Mouse (Mus musculus) heart, embryonic 11.5 days (tissue): ENCODE measurements at regions not wholly inside any gene's neighbourhood (a gene's known extent, or its start where the extent isn't known, plus 50 kb on each side); places are given as distances from the start of the nearest gene placed in this dataset.

Experiments
- ATAC-seq: fragments of 200-750 bp; cut with Nextera tagmentation; replicated peaks from 2 replicates; pipeline ENCODE4 v1.8.0; 2017; ENCODE audit warnings: moderate library complexity; ENCODE audit not compliant: insufficient number of reproducible peaks, low FRiP score, low TSS enrichment
- H3K27ac ChIP-seq: fragments of 300-500 bp; sonication (generic); 2 replicates; pipeline ENCODE4 v1.5.1; 2014; ENCODE audit warnings: mild to moderate bottlenecking, low read depth, low read length
- H3K27me3 ChIP-seq: fragments of 300-500 bp; sonication (generic); 2 replicates; pipeline ENCODE4 v1.6.1; 2014; ENCODE audit warnings: mild to moderate bottlenecking, low read length, mixed read lengths; ENCODE audit not compliant: control insufficient read depth, insufficient read depth
- H3K36me3 ChIP-seq: fragments of 300-500 bp; sonication (generic); 2 replicates; pipeline ENCODE4 v1.6.1; 2014; ENCODE audit warnings: mild to moderate bottlenecking, low read length, moderate library complexity, mixed read lengths; ENCODE audit not compliant: control insufficient read depth, insufficient read depth
- H3K4me1 ChIP-seq: fragments of 300-500 bp; sonication (generic); 2 replicates; pipeline ENCODE4 v1.6.1; 2014; ENCODE audit warnings: low read length; ENCODE audit not compliant: control insufficient read depth, insufficient read depth
- H3K4me2 ChIP-seq: fragments of 300-500 bp; sonication (generic); 2 replicates; pipeline ENCODE4 v1.6.1; 2014; ENCODE audit warnings: mild to moderate bottlenecking, moderate library complexity
- H3K4me3 ChIP-seq: fragments of 300-500 bp; sonication (generic); 2 replicates; pipeline ENCODE4 v1.5.1; 2014; ENCODE audit warnings: low read depth, low read length
- H3K9ac ChIP-seq: fragments of 300-500 bp; sonication (generic); 2 replicates; pipeline ENCODE4 v1.6.1; 2014; ENCODE audit warnings: mild to moderate bottlenecking, low read depth, low read length, moderate library complexity
- H3K9me3 ChIP-seq: fragments of 300-500 bp; sonication (generic); replicated peaks from 2 replicates; pipeline ENCODE4 v1.6.1; 2016; ENCODE audit warnings: low read length; ENCODE audit not compliant: control insufficient read depth
- WGBS: fragments of 180-500 bp; shearing (Covaris S2); extraction: QIAGEN DNeasy Blood & Tissue Kit; methylation state at CpG from one replicate; pipeline ENCODE4 v1.1.7; 2014; ENCODE audit not compliant: insufficient replicate concordance; 5-methylcytosine and 5-hydroxymethylcytosine counted together

DNA sequence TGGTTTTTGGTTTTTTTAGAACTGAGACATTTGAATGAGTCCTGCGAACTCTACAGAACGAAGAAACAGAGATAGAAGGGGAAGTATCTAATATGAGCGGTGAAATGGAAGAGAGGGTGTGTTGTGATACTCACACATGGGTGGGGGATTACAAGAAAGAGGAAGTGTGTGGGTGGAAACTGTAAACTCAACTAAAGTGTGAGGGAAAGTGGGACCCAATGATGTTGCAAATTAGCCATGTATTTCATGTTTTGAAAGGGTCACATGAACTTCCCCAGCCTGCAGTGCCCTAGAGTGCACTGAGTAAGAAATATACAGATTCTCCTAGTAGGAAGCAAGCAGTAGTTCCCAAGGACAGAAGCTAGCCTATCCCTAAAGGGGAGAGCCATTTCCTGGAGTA, 524.3 kb upstream of the Cdh5 start:
- Histone ChIP-seq H3K27ac (no peak overlapping the region), H3K4me3 (no peak overlapping the region), H3K9ac (no peak overlapping the region), H3K27me3 (no peaks in the 10 kb centered on the region), H3K4me1 (no peaks in the 10 kb centered on the region), H3K36me3 (no peaks in the 10 kb centered on the region), H3K9me3 (no peaks in the 10 kb centered on the region), H3K4me2 (no peak overlapping the region)
- ATAC-seq: no peak
- WGBS: 82% methylated on average over 3 of the region's 3 CpGs

DNA sequence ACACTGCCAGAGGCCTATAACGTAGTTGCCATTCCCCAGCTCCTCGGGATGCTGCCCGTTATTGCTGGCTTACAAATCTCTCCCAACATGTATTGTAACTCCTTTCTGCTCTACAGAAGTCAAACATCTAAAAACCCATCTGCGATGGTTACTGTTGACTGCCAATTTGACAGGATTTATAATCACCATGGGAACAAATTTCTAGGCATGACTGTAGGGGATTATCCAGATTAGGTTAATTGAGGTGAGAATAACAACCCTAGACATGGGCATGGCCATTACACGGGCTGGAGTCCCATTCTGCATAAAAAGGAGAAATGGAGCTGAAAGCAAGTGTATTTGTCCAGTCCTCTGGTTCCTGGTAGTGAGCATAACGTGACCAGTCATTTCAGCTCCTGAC, 523.4 kb upstream of the Cdh5 start:
- Histone ChIP-seq H3K9me3 (no peaks in the 10 kb centered on the region), H3K4me1 (no peaks in the 10 kb centered on the region), H3K4me2 (no peak overlapping the region), H3K27ac (no peak overlapping the region), H3K9ac (no peak overlapping the region), H3K36me3 (no peaks in the 10 kb centered on the region), H3K27me3 (no peaks in the 10 kb centered on the region), H3K4me3 (no peak overlapping the region)
- 78% methylated on average over 6 of the region's 6 CpGs for WGBS
- no peak for ATAC-seq

DNA sequence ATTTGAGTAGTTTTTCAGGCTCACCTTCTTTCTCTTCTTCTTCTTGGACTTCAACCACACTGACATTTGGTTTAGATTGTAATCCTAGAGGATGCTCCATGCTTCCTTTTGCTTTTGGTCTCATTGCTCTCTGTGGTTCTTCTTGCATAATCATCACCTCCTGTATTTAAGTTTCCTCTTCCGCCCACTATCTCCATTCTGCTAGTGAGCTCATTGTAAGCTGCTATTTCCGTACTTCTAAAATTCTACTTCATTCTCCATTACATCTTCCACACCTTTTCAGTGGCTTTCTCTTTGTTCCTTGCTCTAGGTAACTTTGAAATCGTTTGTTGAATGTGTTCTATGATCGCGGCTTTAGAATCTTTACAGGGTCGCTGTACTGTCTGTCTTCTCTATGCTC, 493.1 kb upstream of the Cdh5 start:
- Histone ChIP-seq H3K27ac (no peak overlapping the region), H3K36me3 (no peaks in the 10 kb centered on the region), H3K27me3 (no peaks in the 10 kb centered on the region), H3K4me2 (no peak overlapping the region), H3K4me3 (no peak overlapping the region), H3K9ac (no peak overlapping the region), H3K4me1 (no peaks in the 10 kb centered on the region), H3K9me3 (no peaks in the 10 kb centered on the region)
- 81% methylated on average over 6 of the region's 6 CpGs for WGBS
- ATAC-seq: no peak

DNA sequence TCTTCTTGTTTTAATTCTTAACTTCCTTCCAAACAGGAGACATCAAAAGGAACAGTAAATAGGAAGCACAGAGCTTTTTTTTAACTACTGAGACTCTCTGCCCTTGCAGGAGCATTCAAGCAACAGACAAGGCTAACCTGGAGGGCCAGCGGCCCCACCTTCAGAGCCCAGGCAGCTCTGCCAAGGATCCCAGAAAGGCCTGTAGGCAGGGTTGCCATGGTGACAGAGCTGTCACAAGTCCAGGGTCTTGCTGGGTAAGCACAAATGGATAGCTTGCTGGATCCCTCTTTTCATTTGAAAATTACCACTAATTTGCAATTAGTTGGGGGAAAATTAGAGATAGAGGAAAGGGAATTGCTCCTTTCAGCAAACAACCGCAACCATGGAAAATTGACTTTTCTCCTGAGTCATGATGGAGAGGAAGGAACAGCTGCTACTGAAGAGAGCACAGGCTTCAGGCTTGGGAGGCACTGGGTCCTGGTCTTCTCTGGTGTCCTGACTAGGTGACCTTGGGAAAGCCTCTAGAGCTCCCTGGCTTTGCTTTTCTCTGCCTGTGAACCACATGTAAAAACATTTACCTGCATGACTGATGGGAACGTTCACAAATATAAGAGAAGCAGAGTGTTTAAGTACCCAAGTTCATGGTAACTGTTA, 477.5 kb upstream of the Cdh5 start:
- Histone ChIP-seq H3K4me2 (no peak overlapping the region), H3K4me3 (no peak overlapping the region), H3K9me3 (0 out of 2 replicates have a peak, but pooled peaks cover under 1% of the 10 kb centered on the region), H3K4me1 (no peaks in the 10 kb centered on the region), H3K36me3 (no peaks in the 10 kb centered on the region), H3K27me3 (no peaks in the 10 kb centered on the region), H3K9ac (no peak overlapping the region), H3K27ac (no peak overlapping the region)
- no peak for ATAC-seq
- 59% methylated on average over 3 of the region's 3 CpGs for WGBS

DNA sequence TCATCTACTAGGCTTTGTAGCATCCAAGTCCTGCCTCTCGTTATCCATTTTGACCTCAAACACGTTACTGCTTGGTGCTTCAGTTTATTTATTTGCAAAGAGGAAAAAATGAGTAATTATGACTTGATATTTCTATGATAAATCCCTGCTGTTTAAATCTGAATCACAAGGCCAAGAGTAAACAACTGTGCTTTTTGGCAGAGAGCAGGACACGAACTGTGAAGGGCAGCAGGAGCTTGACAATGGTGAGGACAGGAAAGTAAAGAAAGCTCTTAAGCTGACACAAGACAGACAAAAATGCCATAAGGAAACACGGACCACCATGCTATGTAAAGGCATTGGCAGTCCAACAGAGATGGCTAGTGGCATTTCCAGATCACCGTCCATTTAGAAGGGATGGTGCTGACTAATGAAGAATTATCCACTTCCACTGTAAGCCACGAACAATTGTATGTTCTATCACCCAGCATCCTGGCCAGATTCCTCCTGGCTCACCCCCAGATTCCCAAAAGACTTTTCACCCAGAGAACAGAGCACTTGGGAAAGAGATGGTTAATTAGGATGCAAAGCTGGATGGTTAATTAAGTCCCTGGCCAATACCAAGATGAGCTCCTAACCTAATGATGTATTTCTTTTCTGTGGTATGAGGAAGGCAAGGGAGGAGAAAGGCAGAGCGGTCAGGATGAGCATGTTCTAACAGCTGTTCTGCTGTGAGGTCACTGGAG, 476.1 kb upstream of the Cdh5 start:
- Histone ChIP-seq H3K9me3 (no peaks in the 10 kb centered on the region), H3K36me3 (no peaks in the 10 kb centered on the region), H3K9ac (no peak overlapping the region), H3K27ac (no peak overlapping the region), H3K4me1 (no peaks in the 10 kb centered on the region), H3K27me3 (no peaks in the 10 kb centered on the region), H3K4me3 (no peak overlapping the region), H3K4me2 (no peak overlapping the region)
- WGBS: 74% methylated on average over 7 of the region's 7 CpGs
- ATAC-seq: no peak

DNA sequence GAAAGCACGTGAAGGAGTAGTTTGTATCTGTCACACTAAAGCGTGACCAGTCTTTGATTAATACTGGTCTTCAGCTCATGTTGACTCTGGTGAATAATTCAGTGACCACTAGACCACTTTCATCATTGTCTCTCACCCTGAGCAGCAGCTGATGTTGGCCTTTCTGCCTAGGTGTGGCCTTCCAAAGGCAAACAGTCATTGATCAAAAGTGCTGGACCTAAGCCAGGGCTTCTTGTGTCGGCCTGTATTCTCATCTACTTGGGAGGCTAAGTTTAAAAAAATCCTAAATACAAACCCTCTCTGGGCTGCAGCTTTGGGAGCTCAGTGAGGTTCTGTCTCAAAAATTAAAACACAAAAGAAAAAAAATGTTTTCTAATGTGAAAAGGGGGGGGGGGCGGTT, 475.0 kb upstream of the Cdh5 start:
- no peaks in the 10 kb centered on the region for H3K36me3 ChIP-seq
- no peak overlapping the region for H3K27ac ChIP-seq
- no peak overlapping the region for H3K4me2 ChIP-seq
- 70% methylated on average over 4 of the region's 4 CpGs for WGBS
- H3K9ac ChIP-seq: no peak overlapping the region
- no peaks in the 10 kb centered on the region for H3K4me1 ChIP-seq
- H3K9me3 ChIP-seq: no peaks in the 10 kb centered on the region
- H3K4me3 ChIP-seq: no peak overlapping the region
- H3K27me3 ChIP-seq: no peaks in the 10 kb centered on the region
- no peak for ATAC-seq

DNA sequence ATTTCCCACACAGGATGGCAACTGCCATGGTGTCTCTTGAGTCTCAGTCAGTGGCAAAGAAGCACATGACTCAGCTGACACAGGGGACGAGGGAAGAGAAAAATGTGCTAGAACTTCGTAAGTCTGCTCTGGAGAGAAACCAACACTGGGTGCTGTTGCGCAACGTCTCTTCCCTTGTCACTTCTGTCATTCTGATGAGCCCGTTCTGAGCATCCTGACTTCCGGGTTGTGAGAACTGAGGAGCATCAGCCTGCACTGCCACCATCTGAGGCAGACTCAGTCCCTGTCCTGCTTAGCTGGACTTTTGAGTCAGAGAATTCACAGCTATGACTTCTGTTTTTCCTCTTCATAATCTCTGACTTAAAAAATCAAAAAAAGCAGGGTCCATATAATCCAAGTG, 468.9 kb upstream of the Cdh5 start:
- Histone ChIP-seq H3K4me3 (no peak overlapping the region), H3K4me2 (no peak overlapping the region), H3K36me3 (no peaks in the 10 kb centered on the region), H3K27ac (no peak overlapping the region), H3K27me3 (no peaks in the 10 kb centered on the region), H3K4me1 (no peaks in the 10 kb centered on the region), H3K9me3 (no peaks in the 10 kb centered on the region), H3K9ac (no peak overlapping the region)
- no peak for ATAC-seq
- 83% methylated on average over 6 of the region's 6 CpGs for WGBS

DNA sequence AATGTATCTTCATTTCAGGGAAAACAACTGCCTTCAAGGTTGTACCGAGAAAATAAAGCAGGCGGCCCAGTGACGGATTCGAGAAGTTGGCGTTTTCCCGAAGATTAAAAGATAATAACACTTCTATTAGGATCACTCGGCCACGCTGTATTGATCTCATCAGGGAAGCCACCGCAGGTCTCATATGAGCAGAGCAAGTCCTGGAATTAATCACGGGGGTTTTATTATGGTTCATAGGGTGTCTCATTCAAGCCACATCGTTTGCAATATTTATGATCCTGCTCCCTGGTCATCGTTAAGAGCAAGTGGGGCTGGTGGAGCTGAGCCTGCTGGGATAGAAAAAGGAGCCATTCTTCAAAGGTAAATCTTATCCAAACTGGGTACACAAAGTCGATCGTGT, 466.5 kb upstream of the Cdh5 start:
- WGBS: 86% methylated on average over 14 of the region's 14 CpGs

DNA sequence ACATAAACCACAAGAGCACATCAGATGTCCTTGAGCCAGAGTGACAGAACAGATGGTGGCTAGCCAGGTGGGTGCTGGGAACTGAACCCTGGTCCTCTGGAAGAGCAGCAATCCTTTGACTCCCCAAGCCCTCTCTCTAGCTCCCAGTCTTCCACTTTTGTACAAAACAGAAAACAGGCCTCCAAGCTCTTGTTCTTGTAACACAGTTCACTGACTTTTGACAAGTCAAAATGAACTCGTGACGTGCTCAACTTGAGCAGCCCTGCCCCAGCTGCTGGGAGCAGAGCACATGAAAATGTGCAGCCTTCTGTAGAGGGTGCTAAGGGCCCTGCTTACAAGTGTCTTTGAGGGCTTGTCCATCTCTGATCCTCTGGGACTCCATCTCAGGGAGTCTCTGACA, 457.8 kb upstream of the Cdh5 start:
- Histone ChIP-seq H3K4me1 (no peaks in the 10 kb centered on the region), H3K9me3 (no peaks in the 10 kb centered on the region), H3K27me3 (no peaks in the 10 kb centered on the region), H3K36me3 (no peaks in the 10 kb centered on the region), H3K27ac (no peak overlapping the region), H3K4me2 (no peak overlapping the region), H3K9ac (no peak overlapping the region), H3K4me3 (no peak overlapping the region)
- no peak for ATAC-seq
- 91% methylated on average over 2 of the region's 2 CpGs for WGBS

More for the DNA sequence above, 466.5 kb upstream of the Cdh5 start:
- no peak overlapping the region for H3K4me2 ChIP-seq
- H3K4me3 ChIP-seq: no peak overlapping the region
- ATAC-seq: no peak
- no peak overlapping the region for H3K27ac ChIP-seq
- no peaks in the 10 kb centered on the region for H3K27me3 ChIP-seq
- no peaks in the 10 kb centered on the region for H3K36me3 ChIP-seq
- H3K4me1 ChIP-seq: no peaks in the 10 kb centered on the region
- no peaks in the 10 kb centered on the region for H3K9me3 ChIP-seq
- no peak overlapping the region for H3K9ac ChIP-seq
